In the genomic region with DNA sequence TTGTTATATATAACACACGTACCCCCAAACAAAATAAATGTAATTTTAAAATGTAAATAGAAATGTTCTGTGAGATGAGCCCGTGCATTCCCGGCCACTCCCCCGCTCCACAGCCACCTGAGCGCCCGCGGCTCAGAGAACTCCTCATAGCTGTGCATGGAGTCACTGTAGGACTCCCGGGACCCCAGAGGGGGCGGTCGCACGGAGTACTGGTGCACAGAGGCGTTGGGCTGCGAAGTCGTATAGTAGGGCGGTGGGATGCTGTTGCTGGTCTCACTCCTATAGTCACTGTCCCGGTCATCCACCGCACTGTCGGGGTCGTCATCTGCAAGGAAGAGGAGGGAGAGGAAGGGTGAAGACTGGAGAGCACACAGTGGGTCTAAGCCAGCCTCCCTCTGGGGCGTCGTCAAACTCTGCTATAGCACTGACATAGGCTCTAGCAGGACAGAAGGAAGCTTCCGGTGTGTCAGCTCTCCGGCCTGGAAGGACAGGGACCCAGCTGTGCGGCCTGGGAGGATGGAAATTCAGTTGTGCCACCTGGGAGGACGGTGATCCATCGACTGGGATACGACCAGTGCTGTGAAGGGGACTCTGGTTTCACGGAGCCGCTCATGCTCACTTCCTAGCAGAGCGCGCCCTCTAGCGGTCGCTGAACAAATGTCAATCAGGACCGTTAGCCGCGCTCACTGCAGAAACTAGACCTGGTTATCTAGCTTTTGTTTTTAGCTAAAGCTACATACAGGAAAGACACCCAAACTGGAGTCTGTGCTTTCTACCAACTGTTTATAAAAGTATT, we compare ENCODE assay signal across 8 mouse cellular contexts. TPM values are rescaled to one million over a fixed set of nuclear protein-coding genes. Genes with fewer than 3 reads are reported as not detected.
DNase-seq lines count a peak whose midpoint lies in the region; ATAC-seq and TF ChIP-seq lines count a peak whose summit lies in the region.

No protein-coding gene starts in this region.

- H3K9me3 ChIP-seq in heart, embryonic 15.5 days (replicated peaks), result no peaks in the 10 kb centered on the region
- H3K9me3 ChIP-seq in liver, embryonic 14.5 days (ENCODE audit: control insufficient read depth, low read length), result no peaks in the 10 kb centered on the region
- no peaks in the 10 kb centered on the region for H3K9me3 ChIP-seq in stomach, embryonic 14.5 days (ENCODE audit: control insufficient read depth, low read depth, low read length)

- H3K36me3 ChIP-seq in heart, embryonic 15.5 days, result no peaks in the 10 kb centered on the region
- H3K36me3 ChIP-seq in liver, embryonic 14.5 days (replicated peaks; ENCODE audit: control insufficient read depth, insufficient read depth, low read depth), result no peaks in the 10 kb centered on the region
- no peaks in the 10 kb centered on the region for H3K36me3 ChIP-seq in stomach, embryonic 14.5 days (ENCODE audit: control insufficient read depth, insufficient read depth, low read length)

- no peak overlapping the region for H3K9ac ChIP-seq in heart, embryonic 15.5 days
- no peak overlapping the region for H3K9ac ChIP-seq in liver, embryonic 14.5 days (replicated peaks)
- no peak overlapping the region for H3K9ac ChIP-seq in stomach, embryonic 14.5 days (replicated peaks; ENCODE audit: low read depth, low read length)

- ATAC-seq in heart, embryonic 15.5 days (replicated peaks; ENCODE audit: insufficient number of reproducible peaks, insufficient read depth, low FRiP score, low read depth), result peak; percentile 43; the same call in 1 of the 2 replicates
- ATAC-seq in liver, embryonic 14.5 days (ENCODE audit: insufficient read depth), result peak; percentile 19; the same call in 1 of the 2 replicates
- ATAC-seq in stomach, embryonic 14.5 days (ENCODE audit: insufficient number of reproducible peaks, insufficient read depth, low FRiP score, low read depth), result peak; percentile 12; the same call in 1 of the 2 replicates

- TF ChIP-seq POLR2A in embryonic fibroblast, embryonic 13.5 days (IDR thresholded peaks at IDR 0.05; ENCODE audit: low read depth, low read length), result no peak

- no peaks in the 10 kb centered on the region; the same call in 1 of the 2 replicates for H3K4me1 ChIP-seq in embryonic fibroblast, embryonic 13.5 days (ENCODE audit: control insufficient read depth, insufficient read depth, low read length)
- H3K4me1 ChIP-seq in heart, embryonic 15.5 days (replicated peaks), result peaks cover 8% of the 10 kb centered on the region
- no peaks in the 10 kb centered on the region for H3K4me1 ChIP-seq in liver, embryonic 14.5 days (replicated peaks; ENCODE audit: control insufficient read depth in 2 of 2, insufficient read depth in 2 of 2, low read length in 1 of 2)
- no peaks in the 10 kb centered on the region for H3K4me1 ChIP-seq in stomach, embryonic 14.5 days (ENCODE audit: control insufficient read depth, insufficient read depth, low read length)

- H3K4me2 ChIP-seq in heart, embryonic 15.5 days, result no peak overlapping the region
- no peak overlapping the region for H3K4me2 ChIP-seq in liver, embryonic 14.5 days (ENCODE audit: low read depth)
- H3K4me2 ChIP-seq in stomach, embryonic 14.5 days (replicated peaks; ENCODE audit: low read depth, low read length), result no peak overlapping the region

- no peak for TF ChIP-seq EP300 in liver, embryonic 14.5 days (IDR thresholded peaks at IDR 0.05; ENCODE audit: low read depth)

- peak; percentile 92 for DNase-seq in CD4-positive, CD25-positive, alpha-beta regulatory T cell, adult 2 months (ENCODE audit: low read depth, low spot score)
- DNase-seq in brain, adult 2 months (ENCODE audit: low read depth, low spot score), result peak; percentile 93
- DNase-seq in kidney, postnatal 10 days, result peak; percentile 94
- DNase-seq in liver, embryonic 14.5 days (ENCODE audit: low read depth in 3 of 3, low spot score in 3 of 3), result peak; percentile 62 to 66 (median 62)
- DNase-seq in neural tube, embryonic 10.5 days (ENCODE audit: extremely low spot score, low spot score), result peak; percentile 90

- H3K4me3 ChIP-seq in embryonic fibroblast, embryonic 13.5 days (ENCODE audit: insufficient read depth, low read length), result no peak overlapping the region
- no peak overlapping the region for H3K4me3 ChIP-seq in heart, embryonic 15.5 days
- H3K4me3 ChIP-seq in liver, embryonic 14.5 days (ENCODE audit: insufficient read depth in 1 of 2, low read depth in 2 of 2, low read length in 2 of 2), result no peak overlapping the region
- no peak overlapping the region for H3K4me3 ChIP-seq in stomach, embryonic 14.5 days (ENCODE audit: low read depth, low read length)

- peaks cover 66% of the 10 kb centered on the region for H3K27me3 ChIP-seq in heart, embryonic 15.5 days
- H3K27me3 ChIP-seq in liver, embryonic 14.5 days (ENCODE audit: control insufficient read depth, insufficient read depth, low read length), result peaks cover 17% of the 10 kb centered on the region
- H3K27me3 ChIP-seq in stomach, embryonic 14.5 days (ENCODE audit: control insufficient read depth, insufficient read depth, low read length), result peaks cover 16% of the 10 kb centered on the region

- TF ChIP-seq CTCF in embryonic fibroblast, embryonic 13.5 days (IDR thresholded peaks at IDR 0.05; ENCODE audit: borderline replicate concordance, insufficient read depth, low read length), result peak; percentile 96
- TF ChIP-seq CTCF in liver, embryonic 14.5 days (IDR thresholded peaks at IDR 0.05; ENCODE audit: low read depth), result peak; percentile 97

- WGBS in heart, embryonic 15.5 days, result 10% methylated on average over 36 of the region's 36 CpGs
- WGBS in liver, embryonic 14.5 days (ENCODE audit: insufficient replicate concordance), result 10% methylated on average over 36 of the region's 36 CpGs
- 7% methylated on average over 36 of the region's 36 CpGs for WGBS in stomach, embryonic 14.5 days

- no peak overlapping the region for H3K27ac ChIP-seq in embryonic fibroblast, embryonic 13.5 days (ENCODE audit: insufficient read depth, low read length)
- no peak overlapping the region for H3K27ac ChIP-seq in heart, embryonic 15.5 days
- no peak overlapping the region for H3K27ac ChIP-seq in liver, embryonic 14.5 days
- H3K27ac ChIP-seq in stomach, embryonic 14.5 days (ENCODE audit: low read length), result no peak overlapping the region

RNA-seq across cellular contexts. Expression of gene Unc13a, which starts 11.0 kb away (rescaled TPM):
- polyA plus RNA-seq in embryonic fibroblast, embryonic 13.5 days (2011; ENCODE audit: insufficient read length, low read depth, missing spikeins), result 1.9 and 2.6 TPM in 2 replicates
- 0.49 and 0.75 TPM in 2 replicates for polyA plus RNA-seq in heart, embryonic 15.5 days (2015; fragmentation: Nextera tagmentation; extraction: Ambion mirVana)
- 0.13 and 0.15 TPM in 2 replicates for polyA plus RNA-seq in liver, embryonic 14.5 days (2012; rRNA removed)
- polyA plus RNA-seq in liver, embryonic 14.5 days (2014; fragmentation: Nextera tagmentation; extraction: Ambion mirVana), result 0.18 and 0.34 TPM in 2 replicates
- 1.4 and 1.7 TPM in 2 replicates for polyA plus RNA-seq in stomach, embryonic 14.5 days (2014; fragmentation: Nextera tagmentation; extraction: Ambion mirVana)

RNA-seq across cellular contexts. Expression of gene Jak3, which starts 15.6 kb away (rescaled TPM):
- 5.0 and 6.1 TPM in 2 replicates for polyA plus RNA-seq in embryonic fibroblast, embryonic 13.5 days (2011; ENCODE audit: insufficient read length, low read depth, missing spikeins)
- 6.9 and 11.4 TPM in 2 replicates for polyA plus RNA-seq in heart, embryonic 15.5 days (2015; fragmentation: Nextera tagmentation; extraction: Ambion mirVana)
- polyA plus RNA-seq in liver, embryonic 14.5 days (2012; rRNA removed), result 3.8 and 4.0 TPM in 2 replicates
- polyA plus RNA-seq in liver, embryonic 14.5 days (2014; fragmentation: Nextera tagmentation; extraction: Ambion mirVana), result 3.0 and 3.1 TPM in 2 replicates
- polyA plus RNA-seq in stomach, embryonic 14.5 days (2014; fragmentation: Nextera tagmentation; extraction: Ambion mirVana), result 5.4 and 6.0 TPM in 2 replicates

RNA-seq across cellular contexts. Expression of gene Insl3, which starts 28.5 kb away (rescaled TPM):
- polyA plus RNA-seq in embryonic fibroblast, embryonic 13.5 days (2011; ENCODE audit: insufficient read length, low read depth, missing spikeins), result 1.4 TPM in 1 of 2 replicates, not detected in the other
- polyA plus RNA-seq in heart, embryonic 15.5 days (2015; fragmentation: Nextera tagmentation; extraction: Ambion mirVana), result 1.7 and 3.8 TPM in 2 replicates
- polyA plus RNA-seq in liver, embryonic 14.5 days (2012; rRNA removed), result 0.48 and 0.73 TPM in 2 replicates
- polyA plus RNA-seq in liver, embryonic 14.5 days (2014; fragmentation: Nextera tagmentation; extraction: Ambion mirVana), result 1.2 and 1.5 TPM in 2 replicates
- polyA plus RNA-seq in stomach, embryonic 14.5 days (2014; fragmentation: Nextera tagmentation; extraction: Ambion mirVana), result 1.3 and 1.7 TPM in 2 replicates

RNA-seq across cellular contexts. Expression of gene B3gnt3, which starts 41.1 kb away (rescaled TPM):
- polyA plus RNA-seq in embryonic fibroblast, embryonic 13.5 days (2011; ENCODE audit: insufficient read length, low read depth, missing spikeins), result 0.67 and 1.1 TPM in 2 replicates
- 3.4 and 4.0 TPM in 2 replicates for polyA plus RNA-seq in heart, embryonic 15.5 days (2015; fragmentation: Nextera tagmentation; extraction: Ambion mirVana)
- polyA plus RNA-seq in liver, embryonic 14.5 days (2012; rRNA removed), result 2.2 and 2.5 TPM in 2 replicates
- polyA plus RNA-seq in liver, embryonic 14.5 days (2014; fragmentation: Nextera tagmentation; extraction: Ambion mirVana), result 1.8 and 2.0 TPM in 2 replicates
- 4.7 and 5.4 TPM in 2 replicates for polyA plus RNA-seq in stomach, embryonic 14.5 days (2014; fragmentation: Nextera tagmentation; extraction: Ambion mirVana)

RNA-seq across cellular contexts. Expression of gene Colgalt1, which starts 49.7 kb away (rescaled TPM):
- 147 and 163 TPM in 2 replicates for polyA plus RNA-seq in embryonic fibroblast, embryonic 13.5 days (2011; ENCODE audit: insufficient read length, low read depth, missing spikeins)
- polyA plus RNA-seq in heart, embryonic 15.5 days (2015; fragmentation: Nextera tagmentation; extraction: Ambion mirVana), result 50.4 and 64.5 TPM in 2 replicates
- polyA plus RNA-seq in liver, embryonic 14.5 days (2012; rRNA removed), result 30.9 and 31.4 TPM in 2 replicates
- polyA plus RNA-seq in liver, embryonic 14.5 days (2014; fragmentation: Nextera tagmentation; extraction: Ambion mirVana), result 20.5 and 20.7 TPM in 2 replicates
- 87.6 and 89.1 TPM in 2 replicates for polyA plus RNA-seq in stomach, embryonic 14.5 days (2014; fragmentation: Nextera tagmentation; extraction: Ambion mirVana)
